Mouse (Mus musculus) limb, embryonic 10.5 days (tissue): Measurements from ENCODE around the gene Gm36028. TPM values are rescaled to one million over a fixed set of nuclear protein-coding genes. Genes with fewer than 3 reads are reported as not detected.
A peak's percentile ranks its signal among the peaks of the same experiment; 100 is the strongest.

Experiments
- DNase-seq: peaks from one replicate; pipeline ENCODE4 v3.0.0-alpha.2; 2017; ENCODE audit warnings: low spot score
- H3K27ac ChIP-seq: fragments of 300-500 bp; sonication (generic); 2 replicates; pipeline ENCODE4 v1.5.1; 2016; ENCODE audit warnings: mild to moderate bottlenecking
- H3K27me3 ChIP-seq: fragments of 300-500 bp; sonication (generic); 2 replicates; pipeline ENCODE4 v1.6.1; 2016; ENCODE audit warnings: low read depth, mild to moderate bottlenecking; ENCODE audit not compliant: poor library complexity, severe bottlenecking
- H3K36me3 ChIP-seq: fragments of 300-500 bp; sonication (generic); 2 replicates; pipeline ENCODE4 v1.6.1; 2016; ENCODE audit warnings: mild to moderate bottlenecking, moderate library complexity
- H3K4me1 ChIP-seq: fragments of 300-500 bp; sonication (generic); 2 replicates; pipeline ENCODE4 v1.6.1; 2016
- H3K4me3 ChIP-seq: fragments of 300-500 bp; sonication (generic); 2 replicates; pipeline ENCODE4 v1.5.1; 2016; ENCODE audit warnings: mild to moderate bottlenecking, moderate library complexity
- H3K9me3 ChIP-seq: fragments of 300-500 bp; sonication (generic); replicated peaks from 2 replicates; pipeline ENCODE4 v1.6.1; 2016; ENCODE audit warnings: mild to moderate bottlenecking
- WGBS: fragments of 180-500 bp; shearing (Covaris S2); methylation state at CpG from one replicate; pipeline ENCODE4 v1.1.7; 2016; 5-methylcytosine and 5-hydroxymethylcytosine counted together
- polyA plus RNA-seq: library from polyadenylated mRNA; unstranded; fragments of >200 nt; fragmentation: Nextera tagmentation; extraction: Ambion mirVana; gene quantifications from 2 replicates; pipeline ENCODE4 v1.2.1, GENCODE M21; 2016

Gm36028 gene
- polyA plus RNA-seq, 1 experiment from 2014 or later = not detected

DNA sequence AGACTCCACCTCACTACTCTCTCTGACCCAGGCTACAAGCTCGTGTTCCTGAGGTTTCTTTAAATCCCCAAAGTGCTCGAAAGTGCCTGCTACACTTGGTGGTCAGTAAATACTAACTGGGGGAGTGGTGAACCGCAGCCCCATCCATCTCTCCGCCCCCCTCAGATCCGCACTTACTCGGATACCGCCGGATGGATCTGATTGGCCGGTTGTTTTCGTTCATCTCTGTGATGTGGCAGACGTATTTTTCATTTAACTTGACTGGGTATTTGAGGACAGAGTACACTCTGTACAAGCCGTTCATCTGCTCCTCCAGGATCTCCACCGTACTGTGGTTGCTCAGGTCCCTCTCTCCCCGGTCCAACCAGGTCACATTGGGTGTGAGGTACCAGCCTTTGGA is 6.9 kb downstream of the Gm36028 start:
- DNase-seq = no peak
- Histone ChIP-seq H3K4me1 (peaks cover 13% of the 10 kb centered on the region), H3K36me3 (no peaks in the 10 kb centered on the region), H3K9me3 (no peaks in the 10 kb centered on the region), H3K27ac (no peak overlapping the region), H3K27me3 (no peaks in the 10 kb centered on the region), H3K4me3 (no peak overlapping the region)
- 71% methylated on average over 14 of the region's 14 CpGs for whole genome bisulfite sequencing

- H3K27me3 ChIP-seq = no peaks in the 10 kb centered on the region
- WGBS = 89% methylated on average over 9 of the region's 9 CpGs
- no peak for DNase-seq
- peaks cover 13% of the 10 kb centered on the region for H3K4me1 ChIP-seq
- no peaks in the 10 kb centered on the region for H3K36me3 ChIP-seq
- no peak overlapping the region for H3K4me3 ChIP-seq
- no peaks in the 10 kb centered on the region for H3K9me3 ChIP-seq
- no peak overlapping the region for H3K27ac ChIP-seq
These were observed 7.7 kb downstream of the Gm36028 start for GRCm38 (mm10) chr16:37853279-37853678.

GRCm38 (mm10) chr16:37851366-37851765 is 9.6 kb downstream of the Gm36028 start:
- Histone ChIP-seq H3K36me3 (no peaks in the 10 kb centered on the region), H3K27ac (0 out of 2 replicates have a peak overlapping the region, but pooled peaks have one; percentile 25), H3K9me3 (no peaks in the 10 kb centered on the region), H3K4me3 (no peak overlapping the region), H3K4me1 (peaks cover 13% of the 10 kb centered on the region), H3K27me3 (no peaks in the 10 kb centered on the region)
- 15% methylated on average over 5 of the region's 5 CpGs for WGBS
- DNase-seq = peak; percentile 36

DNA sequence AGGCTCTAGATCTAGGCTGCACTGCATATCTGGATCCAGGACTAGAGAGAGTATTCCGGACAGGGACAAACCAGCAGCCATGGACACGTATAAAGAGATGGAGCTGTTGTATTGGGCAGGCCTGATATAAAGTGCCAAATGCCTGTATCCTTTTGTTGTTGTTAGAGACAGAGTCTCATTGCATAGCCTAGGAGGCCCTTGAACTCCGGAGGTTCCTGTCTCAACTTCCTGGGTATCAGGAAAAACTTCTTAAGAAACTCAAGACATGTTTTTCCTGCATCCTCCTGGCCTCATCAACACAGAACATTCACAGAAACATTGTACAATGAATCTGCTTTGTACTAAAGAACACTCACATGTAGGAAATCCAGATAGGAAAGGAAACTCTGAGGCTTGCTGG is 13.9 kb downstream of the Gm36028 start:
- H3K36me3 ChIP-seq = no peaks in the 10 kb centered on the region
- H3K27me3 ChIP-seq = no peaks in the 10 kb centered on the region
- H3K4me3 ChIP-seq = no peak overlapping the region
- DNase-seq = no peak
- no peaks in the 10 kb centered on the region for H3K9me3 ChIP-seq
- H3K27ac ChIP-seq = no peak overlapping the region
- peaks cover 10% of the 10 kb centered on the region for H3K4me1 ChIP-seq
- 88% methylated on average over 3 of the region's 3 CpGs for WGBS

GRCm38 (mm10) chr16:37845202-37845925 is 15.6 kb downstream of the Gm36028 start:
- H3K9me3 ChIP-seq = no peaks in the 10 kb centered on the region
- no peaks in the 10 kb centered on the region for H3K36me3 ChIP-seq
- no peak for DNase-seq
- no peaks in the 10 kb centered on the region for H3K27me3 ChIP-seq
- H3K4me1 ChIP-seq = 0 out of 2 replicates have a peak, but pooled peaks cover 1% of the 10 kb centered on the region
- H3K4me3 ChIP-seq = no peak overlapping the region
- H3K27ac ChIP-seq = no peak overlapping the region
- 85% methylated on average over 7 of the region's 7 CpGs for WGBS

DNA sequence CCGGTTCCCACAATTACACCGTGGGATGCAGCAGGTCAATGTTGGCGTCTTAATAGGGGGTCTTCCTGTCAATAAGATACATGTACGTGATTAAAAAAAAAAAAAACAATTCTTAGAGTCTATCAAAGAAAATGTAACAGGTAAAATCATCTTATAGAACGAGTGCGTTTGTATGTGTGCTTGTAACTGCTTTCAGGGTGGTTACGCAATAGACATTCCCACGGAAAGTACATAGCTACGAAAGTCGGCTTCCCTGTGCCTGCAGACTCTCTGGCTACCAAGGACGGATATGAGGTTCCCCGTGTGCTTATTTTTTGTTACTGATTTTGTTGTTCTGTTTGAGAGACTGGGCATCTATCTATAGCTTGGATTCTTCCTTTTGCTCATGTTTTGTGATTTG is 17.2 kb downstream of the Gm36028 start:
- H3K9me3 ChIP-seq = no peaks in the 10 kb centered on the region
- H3K27me3 ChIP-seq = no peaks in the 10 kb centered on the region
- no peaks in the 10 kb centered on the region for H3K36me3 ChIP-seq
- H3K4me1 ChIP-seq = 0 out of 2 replicates have a peak, but pooled peaks cover 5% of the 10 kb centered on the region
- no peak for DNase-seq
- 94% methylated on average over 12 of the region's 12 CpGs for WGBS
- H3K27ac ChIP-seq = no peak overlapping the region
- H3K4me3 ChIP-seq = no peak overlapping the region

DNA sequence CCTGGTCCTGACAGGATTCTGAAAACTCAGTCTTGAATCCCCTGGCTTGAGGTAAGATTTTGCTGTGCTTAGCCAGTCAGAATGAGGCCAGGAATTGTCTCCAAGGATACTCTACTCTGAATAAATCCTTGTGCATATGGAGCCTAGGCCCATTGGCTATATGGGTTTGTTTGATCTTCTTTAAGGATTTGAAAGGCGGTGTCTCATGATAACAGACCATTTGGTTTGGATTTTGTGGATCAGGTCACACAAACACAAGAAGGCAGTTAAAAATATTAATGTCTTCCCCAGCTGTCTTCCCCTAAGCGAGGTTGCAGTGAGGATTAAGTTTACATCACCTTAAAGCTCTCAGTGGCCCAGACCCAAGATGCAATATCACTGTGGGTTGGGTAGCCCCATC is 18.5 kb downstream of the Gm36028 start:
- Histone ChIP-seq H3K4me1 (0 out of 2 replicates have a peak, but pooled peaks cover 5% of the 10 kb centered on the region), H3K4me3 (no peak overlapping the region), H3K27me3 (no peaks in the 10 kb centered on the region), H3K27ac (no peak overlapping the region), H3K9me3 (no peaks in the 10 kb centered on the region), H3K36me3 (no peaks in the 10 kb centered on the region)
- DNase-seq = no peak
- 72% methylated on average over 2 of the region's 2 CpGs for WGBS

DNA sequence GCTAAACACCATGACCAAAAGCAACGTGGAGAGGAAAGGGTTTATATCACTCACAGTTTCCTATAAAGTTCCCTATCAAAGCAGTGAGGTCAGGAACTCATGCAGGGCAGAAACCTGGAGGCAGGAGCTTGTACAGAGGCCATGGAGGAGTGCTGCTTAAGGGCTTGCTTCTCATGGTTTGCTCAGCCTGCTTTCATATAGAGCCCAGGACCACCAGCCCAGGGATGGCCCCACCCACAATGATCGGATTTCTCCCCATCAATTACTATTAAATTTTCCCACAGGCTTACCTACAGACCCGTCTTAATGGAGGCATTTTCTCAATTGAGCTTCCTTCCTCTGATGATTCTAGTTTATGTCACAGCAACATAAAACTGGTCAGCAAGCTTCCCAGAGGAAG is 23.4 kb downstream of the Gm36028 start:
- Histone ChIP-seq H3K27me3 (no peaks in the 10 kb centered on the region), H3K36me3 (peaks cover 41% of the 10 kb centered on the region), H3K4me1 (0 out of 2 replicates have a peak, but pooled peaks cover 5% of the 10 kb centered on the region), H3K27ac (no peak overlapping the region), H3K9me3 (no peaks in the 10 kb centered on the region), H3K4me3 (no peak overlapping the region)
- 80% methylated on average over 3 of the region's 3 CpGs for WGBS
- no peak for DNase-seq

DNA sequence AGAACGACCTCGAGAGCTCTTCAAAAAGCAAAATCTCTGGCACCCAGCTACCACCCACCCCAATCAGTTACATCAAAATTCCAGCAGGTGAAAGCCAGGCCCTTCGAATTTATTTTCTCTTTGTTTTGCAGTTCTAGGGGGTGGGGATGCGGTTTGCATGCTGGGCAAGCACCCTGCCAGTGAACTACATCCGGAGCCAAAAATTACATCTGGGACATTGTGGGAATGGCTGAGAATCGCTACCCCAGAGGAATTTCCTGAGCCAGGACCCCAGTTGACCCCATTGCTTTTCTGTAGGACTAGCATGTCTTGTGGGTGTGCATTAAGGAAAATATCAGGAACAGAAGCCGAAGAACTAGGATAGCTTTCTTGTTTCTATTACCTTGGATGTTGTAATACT is 29.9 kb downstream of the Gm36028 start:
- Histone ChIP-seq H3K27me3 (no peaks in the 10 kb centered on the region), H3K4me3 (no peak overlapping the region), H3K4me1 (no peaks in the 10 kb centered on the region), H3K9me3 (no peaks in the 10 kb centered on the region), H3K36me3 (peaks cover 99% of the 10 kb centered on the region), H3K27ac (no peak overlapping the region)
- no peak for DNase-seq
- WGBS = 88% methylated on average over 7 of the region's 7 CpGs

DNA sequence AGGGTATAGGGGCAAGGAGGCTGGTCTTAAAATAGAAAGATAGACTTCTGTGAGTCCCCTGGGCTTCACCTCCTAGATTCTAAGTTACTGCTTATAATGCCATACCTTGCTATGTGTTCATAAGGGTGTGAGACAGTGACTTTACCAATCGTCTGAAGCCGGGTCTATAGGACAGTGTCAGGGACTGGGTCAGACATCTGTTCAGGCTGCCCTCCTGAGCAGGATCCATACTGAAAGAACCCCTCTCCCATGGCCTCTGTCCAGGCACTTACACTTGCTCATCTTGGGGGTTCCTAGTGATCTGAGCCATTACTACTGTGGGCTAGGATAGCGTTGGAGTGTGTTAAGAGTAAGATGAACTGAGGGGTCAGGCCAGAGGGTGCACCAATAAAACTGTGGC is 34.7 kb downstream of the Gm36028 start:
- DNase-seq = no peak
- 93% methylated on average over 3 of the region's 3 CpGs for WGBS
- H3K4me3 ChIP-seq = no peak overlapping the region
- no peaks in the 10 kb centered on the region for H3K9me3 ChIP-seq
- H3K27ac ChIP-seq = no peak overlapping the region
- H3K27me3 ChIP-seq = no peaks in the 10 kb centered on the region
- H3K4me1 ChIP-seq = no peaks in the 10 kb centered on the region
- peaks cover 100% of the 10 kb centered on the region for H3K36me3 ChIP-seq

DNA sequence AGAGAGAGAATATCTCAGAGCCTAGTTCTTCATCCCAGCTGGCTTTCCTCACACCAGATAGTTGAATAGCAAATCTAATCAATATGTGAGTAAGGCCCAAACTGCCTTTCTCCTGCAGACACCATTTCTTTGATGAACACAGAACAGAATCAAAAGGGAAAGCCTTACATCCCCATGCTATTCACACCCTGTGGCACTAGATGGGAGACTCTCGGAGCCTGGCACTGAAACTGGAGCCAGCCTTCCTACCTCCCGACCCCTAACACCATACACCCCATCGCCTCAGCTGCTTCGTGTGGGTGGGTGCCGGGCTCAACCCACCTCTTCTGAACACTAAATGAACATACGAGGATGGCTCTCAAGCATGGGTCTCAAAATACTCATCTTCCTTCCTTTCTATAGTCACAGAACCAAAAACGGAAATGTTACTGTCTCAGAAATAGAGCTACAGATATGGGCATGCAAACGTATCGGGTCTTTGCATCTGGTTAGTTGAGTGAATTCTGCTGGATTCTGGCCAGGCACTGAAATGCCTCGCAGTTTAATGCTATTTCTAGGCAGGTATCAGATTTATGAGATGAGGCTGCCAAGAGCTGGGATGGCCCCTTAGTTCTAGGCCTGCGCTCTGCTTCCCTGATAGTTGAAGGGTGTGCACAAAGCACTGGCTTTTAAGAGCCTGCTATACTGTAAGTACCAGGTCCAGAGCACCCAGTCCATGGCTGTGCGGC is 36.0 kb downstream of the Gm36028 start:
- no peaks in the 10 kb centered on the region for H3K27me3 ChIP-seq
- no peaks in the 10 kb centered on the region for H3K9me3 ChIP-seq
- H3K36me3 ChIP-seq = peaks cover 100% of the 10 kb centered on the region
- H3K4me1 ChIP-seq = no peaks in the 10 kb centered on the region
- no peak for DNase-seq
- 95% methylated on average over 12 of the region's 12 CpGs for WGBS
- no peak overlapping the region for H3K4me3 ChIP-seq
- H3K27ac ChIP-seq = no peak overlapping the region

- Histone ChIP-seq H3K36me3 (peaks cover 100% of the 10 kb centered on the region), H3K4me3 (no peak overlapping the region), H3K27me3 (no peaks in the 10 kb centered on the region), H3K9me3 (no peaks in the 10 kb centered on the region), H3K4me1 (0 out of 2 replicates have a peak, but pooled peaks cover 2% of the 10 kb centered on the region), H3K27ac (no peak overlapping the region)
- 94% methylated on average over 5 of the region's 5 CpGs for WGBS
- DNase-seq = no peak
These were observed 37.0 kb downstream of the Gm36028 start for GRCm38 (mm10) chr16:37823949-37824348.

GRCm38 (mm10) chr16:37817986-37818385 is 43.0 kb downstream of the Gm36028 start:
- Histone ChIP-seq H3K27me3 (no peaks in the 10 kb centered on the region), H3K4me3 (no peak overlapping the region), H3K9me3 (no peaks in the 10 kb centered on the region), H3K27ac (no peak overlapping the region), H3K36me3 (peaks cover 83% of the 10 kb centered on the region), H3K4me1 (peaks cover 25% of the 10 kb centered on the region)
- 94% methylated on average over 4 of the region's 4 CpGs for WGBS
- no peak for DNase-seq
